Mouse (Mus musculus) testis, adult 2 months (tissue): ENCODE data around the gene Manbal.

Experiments used
- CTCF ChIP-seq: fragments of 200-500 bp; IDR thresholded peaks from 2 replicates; pipeline ENCODE4 v1.5.1; 2012; ENCODE audit warnings: low read depth, mild to moderate bottlenecking, inconsistent platforms, low read length, moderate library complexity; ENCODE audit not compliant: control insufficient read depth, insufficient read depth, insufficient replicate concordance
- POLR2A ChIP-seq: fragments of 200-500 bp; IDR thresholded peaks from 2 replicates; pipeline ENCODE4 v1.6.1; 2012; ENCODE audit warnings: low read depth, mild to moderate bottlenecking, inconsistent platforms, low read length, moderate library complexity; ENCODE audit not compliant: control insufficient read depth

- TF ChIP-seq CTCF (no peak), POLR2A (no peak)
Measured at GRCm38 (mm10) chr2:157400491-157400890, 33.1 kb downstream of the Manbal start.
